Mouse (Mus musculus) brain, embryonic 14.5 days (tissue): ENCODE data around the gene Cfap77.

Experiments used
- CTCF ChIP-seq: fragments of 200-500 bp; IDR thresholded peaks from 2 replicates; pipeline ENCODE4 v1.5.1; 2012; ENCODE audit warnings: inconsistent platforms, mild to moderate bottlenecking, moderate library complexity, borderline replicate concordance; ENCODE audit not compliant: insufficient read depth, insufficient read length; ENCODE audit errors: extremely low read depth
- POLR2A ChIP-seq: fragments of 200-500 bp; IDR thresholded peaks from 2 replicates; pipeline ENCODE4 v1.6.1; 2012; ENCODE audit warnings: mild to moderate bottlenecking, inconsistent platforms, borderline replicate concordance; ENCODE audit not compliant: poor library complexity, insufficient read depth, insufficient read length, severe bottlenecking; ENCODE audit errors: extremely low read depth

GRCm38 (mm10) chr2:29076226-29076625, 21.4 kb upstream of the Cfap77 start:
- TF ChIP-seq CTCF (no peak), POLR2A (no peak)
